Mouse (Mus musculus) duodenum, adult 2 months (tissue): ENCODE results near the gene Rtn4ip1. TPM values are rescaled to one million over a fixed set of nuclear protein-coding genes. Genes with fewer than 3 reads are reported as not detected.

Experiments used
- polyA plus RNA-seq: library from polyadenylated mRNA; depleted of rRNA; stranded (reverse); fragments of >200 nt; gene quantifications from 2 replicates; pipeline ENCODE4 v1.2.3, GENCODE M21; 2012; ENCODE audit warnings: low replicate concordance; rRNA removed

The Rtn4ip1 gene
- polyA plus RNA-seq = 5.1 and 6.5 TPM in 2 replicates

GRCm38 (mm10) chr10:43901578-43902194 is at the start of gene Rtn4ip1, which contains the start of gene Qrsl1:
TSS of gene Rtn4ip1 (plus strand) at chr10:43901807.
TSS of gene Qrsl1 (minus strand) at chr10:43901745.

Other genes starting within 250 kb of the Rtn4ip1 start
- 4.1 and 8.7 TPM in 2 replicates for gene Qrsl1, start 62 bp upstream of the Rtn4ip1 start, polyA plus RNA-seq
- 4.3 and 6.2 TPM in 2 replicates for gene Crybg1, start 247.0 kb downstream of the Rtn4ip1 start, polyA plus RNA-seq